Mouse (Mus musculus) limb, embryonic 14.5 days (tissue): ENCODE measurements around the gene Stx3. TPM values are rescaled to one million over a fixed set of nuclear protein-coding genes. Genes with fewer than 3 reads are reported as not detected.

Experiments
- ATAC-seq: fragments of 200-750 bp; cut with Nextera tagmentation; 2 replicates; pipeline ENCODE4 v1.8.0; 2017; ENCODE audit warnings: low read depth, moderate number of reproducible peaks, moderate TSS enrichment; ENCODE audit not compliant: low FRiP score
- DNase-seq: peaks from one replicate; pipeline ENCODE4 v3.0.0-alpha.2; 2015; ENCODE audit warnings: low spot score
- H3K27ac ChIP-seq: fragments of 300-500 bp; sonication (generic); replicated peaks from 2 replicates; pipeline ENCODE4 v1.5.1; 2014; ENCODE audit warnings: low read depth, mild to moderate bottlenecking, low read length, moderate library complexity, mixed read lengths
- H3K27me3 ChIP-seq: fragments of 300-500 bp; sonication (generic); 2 replicates; pipeline ENCODE4 v1.6.1; 2014; ENCODE audit warnings: low read length, mixed read lengths; ENCODE audit not compliant: control insufficient read depth, insufficient read depth
- H3K36me3 ChIP-seq: fragments of 300-500 bp; sonication (generic); 2 replicates; pipeline ENCODE4 v1.6.1; 2014; ENCODE audit warnings: mild to moderate bottlenecking, low read length, moderate library complexity, mixed read lengths; ENCODE audit not compliant: control insufficient read depth, insufficient read depth
- H3K4me1 ChIP-seq: fragments of 300-500 bp; sonication (generic); 2 replicates; pipeline ENCODE4 v1.6.1; 2014; ENCODE audit warnings: antibody characterized with exemption, low read length, mixed read lengths; ENCODE audit not compliant: control insufficient read depth, insufficient read depth
- H3K4me2 ChIP-seq: fragments of 300-500 bp; sonication (generic); replicated peaks from 2 replicates; pipeline ENCODE4 v1.6.1; 2014; ENCODE audit warnings: low read depth, mild to moderate bottlenecking, low read length, moderate library complexity; ENCODE audit not compliant: severe bottlenecking
- H3K4me3 ChIP-seq: fragments of 300-500 bp; sonication (generic); replicated peaks from 2 replicates; pipeline ENCODE4 v1.5.1; 2014; ENCODE audit warnings: low read length
- H3K9ac ChIP-seq: fragments of 300-500 bp; sonication (generic); 2 replicates; pipeline ENCODE4 v1.6.1; 2014; ENCODE audit warnings: mild to moderate bottlenecking, low read depth, low read length, moderate library complexity; ENCODE audit not compliant: severe bottlenecking
- H3K9me3 ChIP-seq: fragments of 300-500 bp; sonication (generic); 2 replicates; pipeline ENCODE4 v1.6.1; 2016; ENCODE audit warnings: low read length; ENCODE audit not compliant: control insufficient read depth
- POLR2A ChIP-seq: fragments of 200-500 bp; IDR thresholded peaks from 2 replicates; pipeline ENCODE4 v1.8.0; 2012; ENCODE audit warnings: inconsistent platforms, mild to moderate bottlenecking, moderate library complexity, borderline replicate concordance; ENCODE audit not compliant: insufficient read depth, insufficient read length; ENCODE audit errors: extremely low read depth
- WGBS: fragments of 180-500 bp; shearing (Covaris S2); extraction: QIAGEN DNeasy Blood & Tissue Kit; methylation state at CpG from one replicate; pipeline ENCODE4 v1.1.7; 2014; 5-methylcytosine and 5-hydroxymethylcytosine counted together
- polyA plus RNA-seq, 2 experiments: library from polyadenylated mRNA; depleted of rRNA in 1 of 2; stranded (reverse) in 1 of 2; unstranded in 1 of 2; fragments of >200 nt; fragmentation: Nextera tagmentation in 1 of 2; extraction: Ambion mirVana in 1 of 2; gene quantifications; 2 replicates each; pipeline versions ENCODE4 v1.2.1 to v1.2.3; 2012 to 2014

Gene Stx3
- polyA plus RNA-seq, 2 experiments = 5.2 to 6.7 TPM

- H3K4me2 ChIP-seq = no peak overlapping the region
- ATAC-seq = no peak
- H3K27ac ChIP-seq = no peak overlapping the region
- H3K9me3 ChIP-seq = no peaks in the 10 kb centered on the region
- WGBS = 64% methylated on average over 2 of the region's 2 CpGs
- H3K36me3 ChIP-seq = no peaks in the 10 kb centered on the region
- H3K9ac ChIP-seq = no peak overlapping the region
- H3K4me3 ChIP-seq = no peak overlapping the region
- no peak for TF ChIP-seq POLR2A
- no peak for DNase-seq
- H3K27me3 ChIP-seq = no peaks in the 10 kb centered on the region
- H3K4me1 ChIP-seq = no peaks in the 10 kb centered on the region
Observed at GRCm38 (mm10) chr19:11793741-11794359, 25.4 kb downstream of the Stx3 start.

DNA sequence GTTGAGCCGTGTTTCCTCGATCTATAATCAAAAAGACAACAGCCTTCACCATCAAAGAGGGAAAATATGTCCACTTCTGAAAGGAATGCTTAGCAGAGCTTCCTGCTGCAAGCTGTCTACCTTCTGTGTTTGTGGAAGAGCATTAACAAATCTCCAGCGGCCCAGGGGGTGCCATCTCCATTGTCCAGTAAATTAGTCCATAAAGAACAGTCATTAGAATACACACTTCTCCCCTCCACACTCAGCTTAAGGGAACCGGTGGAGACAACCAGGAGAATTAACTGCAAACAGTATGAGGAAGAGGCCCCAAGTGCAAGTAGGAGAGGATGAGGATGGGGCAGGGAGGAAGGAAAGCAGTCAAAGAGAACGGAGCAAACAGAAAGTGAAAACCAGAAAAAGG lies 27.4 kb downstream of the Stx3 start:
- WGBS = 69% methylated on average over 5 of the region's 5 CpGs
- H3K4me1 ChIP-seq = no peaks in the 10 kb centered on the region
- no peaks in the 10 kb centered on the region for H3K9me3 ChIP-seq
- no peaks in the 10 kb centered on the region for H3K27me3 ChIP-seq
- no peak overlapping the region for H3K27ac ChIP-seq
- no peak overlapping the region for H3K4me2 ChIP-seq
- H3K9ac ChIP-seq = no peak overlapping the region
- no peak for DNase-seq
- TF ChIP-seq POLR2A = no peak
- H3K4me3 ChIP-seq = no peak overlapping the region
- no peak for ATAC-seq
- no peaks in the 10 kb centered on the region for H3K36me3 ChIP-seq

- TF ChIP-seq POLR2A = no peak
- H3K9me3 ChIP-seq = no peaks in the 10 kb centered on the region
- H3K4me2 ChIP-seq = no peak overlapping the region
- H3K36me3 ChIP-seq = no peaks in the 10 kb centered on the region
- H3K4me1 ChIP-seq = no peaks in the 10 kb centered on the region
- ATAC-seq (no peak), DNase-seq (no peak)
- no peak overlapping the region for H3K27ac ChIP-seq
- H3K27me3 ChIP-seq = no peaks in the 10 kb centered on the region
- 80% methylated on average over 6 of the region's 6 CpGs for WGBS
- H3K9ac ChIP-seq = no peak overlapping the region
- H3K4me3 ChIP-seq = no peak overlapping the region
Observed at GRCm38 (mm10) chr19:11788876-11789275, 30.3 kb downstream of the Stx3 start.

- no peak for DNase-seq
- no peak for ATAC-seq
- no peaks in the 10 kb centered on the region for H3K27me3 ChIP-seq
Observed at GRCm38 (mm10) chr19:11787826-11788225, 31.4 kb downstream of the Stx3 start.

DNA sequence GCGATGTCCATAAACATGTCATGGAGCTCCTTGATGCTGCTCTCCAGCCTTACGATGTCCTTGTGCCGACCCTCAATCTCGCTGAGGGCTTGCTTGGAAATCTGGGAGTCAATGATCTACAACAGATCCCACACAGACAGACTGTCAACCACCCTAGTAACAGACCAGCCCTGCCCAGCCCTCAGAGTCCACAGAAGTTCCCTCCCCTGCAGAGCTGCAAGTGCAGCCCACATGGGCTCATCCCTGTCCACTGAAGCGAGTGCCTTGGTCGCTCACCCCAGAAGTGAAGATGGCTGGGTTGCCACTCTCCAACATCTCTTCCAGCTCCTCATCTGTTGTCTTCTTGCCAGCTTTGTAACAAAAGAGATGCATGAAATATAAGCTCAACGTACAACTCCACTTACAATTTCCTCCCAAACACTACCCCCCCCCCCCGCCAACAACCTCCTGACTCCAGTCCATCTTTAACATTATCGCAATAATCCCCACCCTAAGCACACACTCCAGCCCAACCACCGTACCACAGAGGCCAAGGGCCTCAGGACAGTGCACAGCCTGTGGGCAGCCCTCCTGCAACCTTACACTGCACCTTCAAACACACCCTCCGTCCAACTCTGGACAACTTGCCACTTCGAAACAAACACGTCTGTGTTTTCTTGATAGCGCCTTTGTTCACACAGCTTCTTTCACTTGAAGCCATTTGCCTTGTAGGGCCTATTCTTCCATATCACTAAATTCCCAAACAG lies 33.6 kb downstream of the Stx3 start:
- DNase-seq = no peak
- ATAC-seq = no peak
- no peak for TF ChIP-seq POLR2A
- no peak overlapping the region for H3K4me3 ChIP-seq
- no peaks in the 10 kb centered on the region for H3K9me3 ChIP-seq
- no peak overlapping the region for H3K9ac ChIP-seq
- no peaks in the 10 kb centered on the region for H3K36me3 ChIP-seq
- H3K4me2 ChIP-seq = no peak overlapping the region
- H3K4me1 ChIP-seq = no peaks in the 10 kb centered on the region
- H3K27me3 ChIP-seq = no peaks in the 10 kb centered on the region
- 88% methylated on average over 14 of the region's 14 CpGs for WGBS
- no peak overlapping the region for H3K27ac ChIP-seq

More at GRCm38 (mm10) chr19:11787826-11788225, 31.4 kb downstream of the Stx3 start:
- Histone ChIP-seq H3K36me3 (no peaks in the 10 kb centered on the region), H3K4me1 (no peaks in the 10 kb centered on the region), H3K27ac (no peak overlapping the region), H3K4me2 (no peak overlapping the region), H3K4me3 (no peak overlapping the region), H3K9me3 (no peaks in the 10 kb centered on the region), H3K9ac (no peak overlapping the region)
- 93% methylated on average over 6 of the region's 6 CpGs for WGBS
- no peak for TF ChIP-seq POLR2A
